Mouse (Mus musculus) megakaryocyte, adult 5-6 weeks (primary cell): Measurements from ENCODE around the gene Myl3. TPM values are rescaled to one million over a fixed set of nuclear protein-coding genes. Genes with fewer than 3 reads are reported as not detected.

Experiments
- ATAC-seq: 2 replicates; pipeline ENCODE4 v1.8.0; 2016; ENCODE audit warnings: mild to moderate bottlenecking, inconsistent platforms; ENCODE audit not compliant: poor library complexity, severe bottlenecking
- total RNA-seq, 2 experiments: library from RNA; stranded (forward) in 1 of 2; stranded (reverse) in 1 of 2; fragments of 153-499, 151-499 nt in 1 of 2; fragments of 221-1000, 200-1000 nt in 1 of 2; gene quantifications; 2 replicates each; pipeline versions ENCODE4 v1.2.3 to v1.2.4; 2015 to 2017

Gene Myl3
- total RNA-seq, 2 experiments from 2014 or later: not detected

- ATAC-seq: no peak
Observed at GRCm38 (mm10) chr9:110813789-110814188, 72.1 kb downstream of the Myl3 start, which contains the start of gene Prss44. TSS of gene Prss44 (plus strand) at chr9:110813994.

Other genes with a start within 250 kb of the Myl3 start
- 109 and 127 TPM in 2 replicates for gene Setd2, start 209.3 kb upstream of the Myl3 start, total RNA-seq (2015)
- gene Setd2, start 209.3 kb upstream of the Myl3 start, total RNA-seq (2017): 159 and 176 TPM in 2 replicates
- gene Nradd, start 117.4 kb upstream of the Myl3 start, total RNA-seq (2015): 4.6 and 5.2 TPM in 2 replicates
- gene Nradd, start 117.4 kb upstream of the Myl3 start, total RNA-seq (2017): 2.0 and 3.5 TPM in 2 replicates
- 42.1 and 52.5 TPM in 2 replicates for gene Nbeal2, start 87.7 kb upstream of the Myl3 start, total RNA-seq (2015)
- gene Nbeal2, start 87.7 kb upstream of the Myl3 start, total RNA-seq (2017): 29.1 and 35.9 TPM in 2 replicates
- gene Ccdc12, start 85.4 kb upstream of the Myl3 start, total RNA-seq (2015): 204 and 210 TPM in 2 replicates
- 165 and 180 TPM in 2 replicates for gene Ccdc12, start 85.4 kb upstream of the Myl3 start, total RNA-seq (2017)
- not detected in 2 replicates for gene Pth1r, start 5.3 kb downstream of the Myl3 start, total RNA-seq (2015)
- 0.77 TPM in 1 of 2 replicates, not detected in the other for gene Pth1r, start 5.3 kb downstream of the Myl3 start, total RNA-seq (2017)
- gene Prss42, start 56.3 kb downstream of the Myl3 start, total RNA-seq (2015): not detected in 2 replicates
- gene Prss42, start 56.3 kb downstream of the Myl3 start, total RNA-seq (2017): not detected in 2 replicates
- gene Prss44, start 72.1 kb downstream of the Myl3 start, total RNA-seq (2015): not detected in 2 replicates
- not detected in 2 replicates for gene Prss44, start 72.1 kb downstream of the Myl3 start, total RNA-seq (2017)
- gene Prss43, start 84.8 kb downstream of the Myl3 start, total RNA-seq (2015): not detected in 2 replicates
- not detected in 2 replicates for gene Prss43, start 84.8 kb downstream of the Myl3 start, total RNA-seq (2017)
- not detected in 2 replicates for gene Prss45, start 92.7 kb downstream of the Myl3 start, total RNA-seq (2015)
- not detected in 2 replicates for gene Prss45, start 92.7 kb downstream of the Myl3 start, total RNA-seq (2017)
- not detected in 2 replicates for gene Prss46, start 102.6 kb downstream of the Myl3 start, total RNA-seq (2015)
- gene Prss46, start 102.6 kb downstream of the Myl3 start, total RNA-seq (2017): not detected in 2 replicates
- gene Prss50, start 116.1 kb downstream of the Myl3 start, total RNA-seq (2015): 1.0 TPM in 1 of 2 replicates, not detected in the other
- 0.15 TPM in 1 of 2 replicates, not detected in the other for gene Prss50, start 116.1 kb downstream of the Myl3 start, total RNA-seq (2017)
- gene Als2cl, start 138.0 kb downstream of the Myl3 start, total RNA-seq (2015): 0.29 and 0.48 TPM in 2 replicates
- gene Als2cl, start 138.0 kb downstream of the Myl3 start, total RNA-seq (2017): 0.61 and 2.9 TPM in 2 replicates
- 0.05 TPM in 1 of 2 replicates, not detected in the other for gene Tmie, start 138.3 kb downstream of the Myl3 start, total RNA-seq (2015)
- not detected in 2 replicates for gene Tmie, start 138.3 kb downstream of the Myl3 start, total RNA-seq (2017)
- gene Fam240a, start 175.0 kb downstream of the Myl3 start, total RNA-seq (2015): not detected in 2 replicates
- gene Fam240a, start 175.0 kb downstream of the Myl3 start, total RNA-seq (2017): not detected in 2 replicates
- gene Tdgf1, start 204.3 kb downstream of the Myl3 start, total RNA-seq (2015): not detected in 2 replicates
- not detected in 2 replicates for gene Tdgf1, start 204.3 kb downstream of the Myl3 start, total RNA-seq (2017)
- not detected in 2 replicates for gene Lrrc2, start 209.7 kb downstream of the Myl3 start, total RNA-seq (2015)
- gene Lrrc2, start 209.7 kb downstream of the Myl3 start, total RNA-seq (2017): 0.04 TPM in 1 of 2 replicates, not detected in the other
- not detected in 2 replicates for gene Rtp3, start 248.7 kb downstream of the Myl3 start, total RNA-seq (2015)
- gene Rtp3, start 248.7 kb downstream of the Myl3 start, total RNA-seq (2017): not detected in 2 replicates